Mouse (Mus musculus) hindbrain, embryonic 12.5 days (tissue): ENCODE measurements at regions not wholly inside any gene's neighbourhood (a gene's known extent, or its start where the extent isn't known, plus 50 kb on each side); places are given as distances from the start of the nearest gene placed in this dataset.

Experiments
- ATAC-seq: fragments of 200-750 bp; cut with Nextera tagmentation; 2 replicates; pipeline ENCODE4 v1.8.0; 2017; ENCODE audit warnings: moderate TSS enrichment; ENCODE audit not compliant: low FRiP score
- H3K27ac ChIP-seq: fragments of 300-500 bp; sonication (generic); 2 replicates; pipeline ENCODE4 v1.5.1; 2016; ENCODE audit warnings: mild to moderate bottlenecking
- H3K27me3 ChIP-seq: fragments of 300-500 bp; sonication (generic); 2 replicates; pipeline ENCODE4 v1.6.1; 2016; ENCODE audit warnings: mild to moderate bottlenecking
- H3K36me3 ChIP-seq: fragments of 300-500 bp; sonication (generic); 2 replicates; pipeline ENCODE4 v1.6.1; 2016; ENCODE audit warnings: mild to moderate bottlenecking
- H3K4me1 ChIP-seq: fragments of 300-500 bp; sonication (generic); 2 replicates; pipeline ENCODE4 v1.6.1; 2016
- H3K4me2 ChIP-seq: fragments of 300-500 bp; sonication (generic); replicated peaks from 2 replicates; pipeline ENCODE4 v1.6.1; 2016; ENCODE audit warnings: mild to moderate bottlenecking
- H3K4me3 ChIP-seq: fragments of 300-500 bp; sonication (generic); 2 replicates; pipeline ENCODE4 v1.5.1; 2016; ENCODE audit warnings: mild to moderate bottlenecking
- H3K9ac ChIP-seq: fragments of 300-500 bp; sonication (generic); 2 replicates; pipeline ENCODE4 v1.6.1; 2016; ENCODE audit warnings: mild to moderate bottlenecking, moderate library complexity
- H3K9me3 ChIP-seq: fragments of 300-500 bp; sonication (generic); replicated peaks from 2 replicates; pipeline ENCODE4 v1.6.1; 2016; ENCODE audit warnings: mild to moderate bottlenecking
- WGBS: fragments of 180-500 bp; shearing (Covaris S2); methylation state at CpG from one replicate; pipeline ENCODE4 v1.1.7; 2016; 5-methylcytosine and 5-hydroxymethylcytosine counted together

- Histone ChIP-seq H3K4me1 (no peaks in the 10 kb centered on the region), H3K9ac (no peak overlapping the region), H3K27me3 (no peaks in the 10 kb centered on the region), H3K4me3 (no peak overlapping the region), H3K27ac (no peak overlapping the region), H3K4me2 (no peak overlapping the region), H3K9me3 (no peaks in the 10 kb centered on the region), H3K36me3 (no peaks in the 10 kb centered on the region)
- ATAC-seq, result no peak
- WGBS, result 72% methylated on average over 2 of the region's 2 CpGs
These were observed 1453.5 kb upstream of the Lrrc6 start for GRCm38 (mm10) chr15:67954216-67954615.

DNA sequence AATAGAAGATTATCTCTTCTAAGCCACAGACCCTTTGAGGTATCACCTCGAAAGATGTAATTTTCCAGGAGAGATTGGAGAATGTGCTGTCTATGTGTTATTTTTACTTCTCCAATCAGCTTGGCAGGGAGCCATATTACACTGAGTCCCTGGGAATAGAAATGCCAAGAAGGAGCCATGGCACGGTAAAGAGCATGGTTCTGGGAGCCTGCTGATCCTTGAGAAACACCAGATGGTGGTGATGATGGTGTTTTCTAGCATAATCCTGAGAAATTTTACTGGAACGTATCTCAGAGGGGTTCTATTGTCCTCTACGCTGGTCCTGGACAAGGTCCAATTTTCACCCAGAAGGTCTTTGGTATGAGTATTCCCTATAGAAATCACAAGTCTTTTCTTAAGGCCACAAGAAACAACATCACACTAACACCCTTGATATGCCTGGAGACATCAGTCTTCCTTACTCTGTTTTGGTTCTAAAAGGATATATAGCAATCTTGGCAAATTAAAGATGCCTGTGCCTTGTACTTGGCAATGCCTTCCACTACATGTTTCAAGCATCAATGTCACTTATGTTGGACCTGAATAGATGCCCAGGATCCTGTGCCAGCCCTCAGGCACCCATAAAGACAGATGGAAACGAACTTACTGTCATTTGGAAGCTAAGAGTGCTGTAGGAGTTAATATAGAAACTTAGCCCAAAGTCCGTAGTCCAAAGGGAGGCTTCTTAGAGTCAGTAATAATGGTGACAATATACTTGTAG lies 1449.8 kb upstream of the Lrrc6 start:
- Histone ChIP-seq H3K4me1 (no peaks in the 10 kb centered on the region), H3K27ac (no peak overlapping the region), H3K9ac (no peak overlapping the region), H3K9me3 (no peaks in the 10 kb centered on the region), H3K36me3 (no peaks in the 10 kb centered on the region), H3K4me3 (no peak overlapping the region), H3K27me3 (no peaks in the 10 kb centered on the region), H3K4me2 (no peak overlapping the region)
- no peak for ATAC-seq
- WGBS, result 82% methylated on average over 6 of the region's 6 CpGs

- H3K27me3 ChIP-seq, result no peaks in the 10 kb centered on the region
- 0 out of 2 replicates have a peak, but pooled peaks cover 6% of the 10 kb centered on the region for H3K4me1 ChIP-seq
- WGBS, result 86% methylated on average over 3 of the region's 3 CpGs
- no peak overlapping the region for H3K4me2 ChIP-seq
- no peaks in the 10 kb centered on the region for H3K9me3 ChIP-seq
- H3K36me3 ChIP-seq, result no peaks in the 10 kb centered on the region
- H3K27ac ChIP-seq, result no peak overlapping the region
- no peak overlapping the region for H3K9ac ChIP-seq
- H3K4me3 ChIP-seq, result no peak overlapping the region
- no peak for ATAC-seq
These were observed 1443.8 kb upstream of the Lrrc6 start for GRCm38 (mm10) chr15:67944330-67945082.

DNA sequence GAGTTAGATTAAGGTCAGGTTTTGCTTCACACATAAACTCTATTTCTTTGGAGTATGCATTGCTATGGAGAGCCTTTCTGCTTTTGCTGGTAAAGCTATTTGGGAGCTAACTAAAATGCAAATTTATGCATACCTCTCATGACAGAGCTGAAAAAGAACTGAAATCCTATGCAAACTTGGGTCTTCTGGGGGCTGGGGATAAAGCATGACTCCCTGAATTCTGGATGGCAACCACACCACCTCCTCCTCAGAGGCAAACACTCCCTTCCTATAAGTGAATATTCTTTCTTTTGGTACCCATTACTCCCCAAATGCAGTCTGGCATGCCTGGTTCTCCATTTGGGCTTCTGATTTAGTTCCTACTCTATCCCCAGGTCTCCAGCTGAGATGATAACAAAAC lies 1442.3 kb upstream of the Lrrc6 start:
- no peaks in the 10 kb centered on the region for H3K36me3 ChIP-seq
- H3K4me3 ChIP-seq, result no peak overlapping the region
- no peak for ATAC-seq

DNA sequence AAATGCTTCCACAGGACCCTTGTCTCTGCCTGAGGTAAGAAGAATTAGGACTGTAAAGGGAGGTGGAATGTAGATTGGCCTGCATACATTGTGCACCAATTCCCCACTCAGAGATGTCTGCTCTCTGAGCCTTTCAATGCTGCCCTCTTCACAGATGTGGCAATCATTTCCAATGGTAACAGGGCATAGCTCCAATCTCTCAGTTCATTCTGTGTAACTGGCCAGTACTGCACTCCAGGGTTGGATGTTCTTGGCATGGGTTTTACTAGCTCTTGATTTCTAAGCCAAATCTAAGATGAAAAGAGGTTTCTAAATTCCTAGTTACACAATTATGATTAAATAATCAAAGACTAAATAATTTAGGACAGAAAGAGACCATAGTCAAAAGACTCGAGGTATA lies 1439.8 kb upstream of the Lrrc6 start:
- Histone ChIP-seq H3K4me3 (no peak overlapping the region), H3K9me3 (no peaks in the 10 kb centered on the region), H3K27me3 (no peaks in the 10 kb centered on the region), H3K4me2 (no peak overlapping the region), H3K36me3 (no peaks in the 10 kb centered on the region), H3K4me1 (0 out of 2 replicates have a peak, but pooled peaks cover 6% of the 10 kb centered on the region), H3K9ac (no peak overlapping the region), H3K27ac (no peak overlapping the region)
- no peak for ATAC-seq
- 93% methylated on average over 1 of the region's 1 CpGs for WGBS

More for the DNA sequence above, 1442.3 kb upstream of the Lrrc6 start:
- Histone ChIP-seq H3K4me2 (no peak overlapping the region), H3K4me1 (0 out of 2 replicates have a peak, but pooled peaks cover 6% of the 10 kb centered on the region), H3K9me3 (no peaks in the 10 kb centered on the region), H3K9ac (no peak overlapping the region), H3K27me3 (no peaks in the 10 kb centered on the region), H3K27ac (no peak overlapping the region)

- no peak for ATAC-seq
- Histone ChIP-seq H3K9ac (no peak overlapping the region), H3K27ac (no peak overlapping the region), H3K4me1 (no peaks in the 10 kb centered on the region), H3K27me3 (no peaks in the 10 kb centered on the region), H3K36me3 (no peaks in the 10 kb centered on the region), H3K9me3 (no peaks in the 10 kb centered on the region), H3K4me2 (no peak overlapping the region), H3K4me3 (no peak overlapping the region)
- 77% methylated on average over 2 of the region's 2 CpGs for WGBS
These were observed 1424.2 kb upstream of the Lrrc6 start for GRCm38 (mm10) chr15:67924885-67925284.

DNA sequence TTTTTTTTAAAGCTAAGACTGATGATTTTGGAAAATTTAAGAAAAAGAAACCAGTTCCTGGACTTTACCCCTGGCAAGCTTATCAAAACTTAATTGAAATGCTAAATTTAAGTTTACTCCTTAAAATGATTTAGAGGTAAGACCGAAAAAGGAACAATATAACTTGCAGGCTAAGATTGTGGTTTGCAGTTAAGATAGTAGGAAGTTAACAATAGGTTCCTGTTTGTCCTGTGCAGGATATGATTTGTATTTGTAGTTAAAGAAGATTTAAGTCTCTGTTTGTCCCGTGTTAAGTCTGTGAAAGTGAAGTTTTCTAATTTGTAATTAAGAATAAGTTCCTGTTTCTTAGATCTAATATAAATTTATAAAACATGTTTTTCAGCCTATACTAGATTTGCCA lies 1406.3 kb upstream of the Lrrc6 start:
- no peak overlapping the region for H3K9ac ChIP-seq
- no peaks in the 10 kb centered on the region for H3K9me3 ChIP-seq
- no peak overlapping the region for H3K4me3 ChIP-seq
- no peaks in the 10 kb centered on the region for H3K27me3 ChIP-seq
- H3K27ac ChIP-seq, result no peak overlapping the region
- no peak overlapping the region for H3K4me2 ChIP-seq
- H3K4me1 ChIP-seq, result no peaks in the 10 kb centered on the region
- 90% methylated on average over 2 of the region's 2 CpGs for WGBS
- ATAC-seq, result no peak
- no peaks in the 10 kb centered on the region for H3K36me3 ChIP-seq

- 77% methylated on average over 1 of the region's 1 CpGs for WGBS
- Histone ChIP-seq H3K9ac (no peak overlapping the region), H3K4me1 (no peaks in the 10 kb centered on the region), H3K27ac (no peak overlapping the region), H3K36me3 (no peaks in the 10 kb centered on the region), H3K9me3 (no peaks in the 10 kb centered on the region), H3K4me2 (no peak overlapping the region), H3K4me3 (no peak overlapping the region), H3K27me3 (no peaks in the 10 kb centered on the region)
- no peak for ATAC-seq
These were observed 1404.6 kb upstream of the Lrrc6 start for GRCm38 (mm10) chr15:67905279-67905678.

DNA sequence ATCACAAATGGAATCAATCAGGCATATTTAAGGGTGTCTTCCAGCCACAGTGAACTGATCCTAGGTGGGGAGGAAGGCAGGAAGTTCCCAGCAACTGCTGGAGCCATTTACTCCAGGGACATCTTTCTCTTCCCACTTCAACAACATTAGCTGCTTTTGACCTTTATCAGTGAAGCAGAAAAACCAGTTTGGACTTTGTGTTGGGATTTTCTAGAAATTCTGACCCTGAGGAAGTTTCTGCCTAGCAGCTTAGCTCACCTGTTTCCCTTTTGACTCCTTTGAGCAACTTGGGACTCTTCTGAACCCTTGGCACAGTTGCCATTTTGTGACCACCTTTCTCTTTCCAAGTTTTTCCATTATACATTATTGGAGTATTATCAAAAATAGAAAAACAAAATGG lies 1403.9 kb upstream of the Lrrc6 start:
- no peaks in the 10 kb centered on the region for H3K9me3 ChIP-seq
- no peak overlapping the region for H3K27ac ChIP-seq
- ATAC-seq, result no peak
- no peaks in the 10 kb centered on the region for H3K27me3 ChIP-seq
- H3K36me3 ChIP-seq, result no peaks in the 10 kb centered on the region
- no peak overlapping the region for H3K9ac ChIP-seq
- H3K4me3 ChIP-seq, result no peak overlapping the region
- H3K4me2 ChIP-seq, result no peak overlapping the region
- H3K4me1 ChIP-seq, result no peaks in the 10 kb centered on the region

DNA sequence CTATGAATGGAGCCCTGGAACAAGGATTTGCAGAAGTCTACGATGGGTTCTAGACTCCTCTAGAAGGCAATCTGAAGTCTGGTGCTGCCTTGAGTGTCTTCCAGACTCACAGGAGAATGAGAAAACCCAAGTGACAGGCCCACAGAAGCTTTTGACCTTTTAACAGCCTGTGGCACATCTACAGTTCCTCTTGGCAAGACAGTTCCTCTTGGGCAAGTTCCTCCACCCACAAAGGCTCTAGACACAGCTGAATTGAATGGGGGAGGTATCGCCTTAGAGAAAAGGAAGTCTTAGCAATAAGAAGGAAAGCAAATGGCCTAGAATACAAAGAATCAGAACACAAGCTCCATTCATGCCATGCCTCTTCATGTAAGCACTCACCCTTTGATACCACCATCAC lies 1402.3 kb upstream of the Lrrc6 start:
- no peak overlapping the region for H3K4me3 ChIP-seq
- no peak overlapping the region for H3K27ac ChIP-seq
- no peaks in the 10 kb centered on the region for H3K36me3 ChIP-seq
- ATAC-seq, result no peak
- no peak overlapping the region for H3K9ac ChIP-seq
- no peak overlapping the region for H3K4me2 ChIP-seq
- 92% methylated on average over 2 of the region's 2 CpGs for WGBS
- H3K27me3 ChIP-seq, result no peaks in the 10 kb centered on the region
- no peaks in the 10 kb centered on the region for H3K4me1 ChIP-seq
- H3K9me3 ChIP-seq, result no peaks in the 10 kb centered on the region

DNA sequence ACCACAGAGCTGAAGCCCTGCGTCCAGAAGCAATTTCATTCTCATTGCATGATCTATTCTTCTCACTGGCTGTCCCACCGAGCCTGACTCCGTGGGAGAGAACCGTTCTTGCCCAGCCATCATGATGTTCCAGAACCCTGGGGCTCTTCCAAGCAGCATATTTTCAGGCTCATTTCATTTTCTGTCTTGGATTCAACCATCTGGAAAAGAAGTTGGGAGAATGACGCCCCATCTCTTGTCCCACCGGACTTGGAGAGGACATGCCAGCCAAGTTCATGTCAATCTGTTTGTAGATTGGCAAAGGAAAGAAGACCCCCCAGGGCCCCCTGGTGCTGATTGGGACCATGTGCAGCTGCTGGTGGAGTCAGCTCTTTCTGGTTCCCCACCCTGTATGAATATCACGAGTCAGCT lies 1400.5 kb upstream of the Lrrc6 start:
- Histone ChIP-seq H3K27ac (no peak overlapping the region), H3K4me3 (no peak overlapping the region), H3K9me3 (no peaks in the 10 kb centered on the region), H3K9ac (no peak overlapping the region), H3K36me3 (no peaks in the 10 kb centered on the region), H3K4me1 (no peaks in the 10 kb centered on the region), H3K27me3 (no peaks in the 10 kb centered on the region), H3K4me2 (no peak overlapping the region)
- WGBS, result 75% methylated on average over 7 of the region's 7 CpGs
- no peak for ATAC-seq

DNA sequence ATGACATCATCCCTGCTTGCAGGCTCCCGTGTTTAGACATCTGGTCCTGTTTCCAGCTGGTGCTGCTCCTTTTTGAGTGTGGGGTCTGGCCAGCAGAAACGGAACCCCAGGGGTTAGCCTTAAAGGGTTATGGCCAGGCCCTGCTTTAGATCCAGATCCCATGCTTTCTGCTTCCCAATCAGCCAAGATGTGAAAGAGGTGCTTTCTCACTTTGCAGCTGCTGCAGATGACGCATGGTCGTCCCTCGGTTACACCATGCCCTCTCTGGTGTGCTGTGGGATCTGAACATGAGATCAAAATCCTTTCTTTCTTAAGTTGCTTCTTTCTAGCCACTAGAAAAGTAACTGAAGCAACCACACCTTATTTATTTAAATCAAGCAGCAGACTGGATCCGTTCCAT lies 1399.1 kb upstream of the Lrrc6 start:
- no peak overlapping the region for H3K27ac ChIP-seq
- no peak overlapping the region for H3K4me3 ChIP-seq
- 80% methylated on average over 6 of the region's 6 CpGs for WGBS
- no peak for ATAC-seq
- no peak overlapping the region for H3K4me2 ChIP-seq
- no peaks in the 10 kb centered on the region for H3K36me3 ChIP-seq
- no peaks in the 10 kb centered on the region for H3K9me3 ChIP-seq
- H3K9ac ChIP-seq, result no peak overlapping the region
- H3K4me1 ChIP-seq, result no peaks in the 10 kb centered on the region
- no peaks in the 10 kb centered on the region for H3K27me3 ChIP-seq

- Histone ChIP-seq H3K4me2 (no peak overlapping the region), H3K27ac (no peak overlapping the region), H3K4me1 (no peaks in the 10 kb centered on the region), H3K9ac (no peak overlapping the region), H3K36me3 (no peaks in the 10 kb centered on the region), H3K4me3 (no peak overlapping the region), H3K9me3 (no peaks in the 10 kb centered on the region), H3K27me3 (no peaks in the 10 kb centered on the region)
- WGBS, result 62% methylated on average over 3 of the region's 3 CpGs
- no peak for ATAC-seq
These were observed 1398.3 kb upstream of the Lrrc6 start for GRCm38 (mm10) chr15:67898959-67899403.
